7 mouse cellular contexts compared by ENCODE assay signal in genomic region chr11:103361396-103362053, GRCm38 (mm10). TPM values are rescaled to one million over a fixed set of nuclear protein-coding genes. Genes with fewer than 3 reads are reported as not detected.
DNase-seq lines count a peak whose midpoint lies in the region; ATAC-seq and TF ChIP-seq lines count a peak whose summit lies in the region.

No protein-coding gene starts in this region.

- no peak for TF ChIP-seq POLR2A in ES-Bruce4 (IDR thresholded peaks at IDR 0.05; ENCODE audit: insufficient read depth, low read length)

- peak overlapping the region; percentile 68 for H3K4me3 ChIP-seq in ES-Bruce4 (ENCODE audit: low read depth, low read length)
- peak overlapping the region; percentile 5; the same call in 1 of the 2 replicates for H3K4me3 ChIP-seq in hindbrain, embryonic 14.5 days (replicated peaks; ENCODE audit: low read length)
- H3K4me3 ChIP-seq in liver, embryonic 14.5 days (ENCODE audit: insufficient read depth in 1 of 2, low read depth in 2 of 2, low read length in 2 of 2) = peak overlapping the region; percentile 10 to 25; a peak in 1 of 4 replicates
- no peak overlapping the region for H3K4me3 ChIP-seq in neural tube, embryonic 12.5 days

- peak; percentile 86 for DNase-seq in ZHBTc4 (ENCODE audit: low read depth, low spot score)
- DNase-seq in hindbrain, embryonic 14.5 days (ENCODE audit: low spot score) = no peak
- DNase-seq in liver, embryonic 14.5 days (ENCODE audit: low read depth in 3 of 3, low spot score in 3 of 3) = no peak
- no peak for DNase-seq in gastrocnemius, postnatal 10 days

- TF ChIP-seq EP300 in ES-Bruce4 (IDR thresholded peaks at IDR 0.05; ENCODE audit: insufficient read depth, low read depth, low read length) = no peak
- TF ChIP-seq EP300 in liver, embryonic 14.5 days (IDR thresholded peaks at IDR 0.05; ENCODE audit: low read depth) = no peak

- H3K36me3 ChIP-seq in ES-Bruce4 (ENCODE audit: control insufficient read depth, insufficient read depth, low read length, poor library complexity, severe bottlenecking) = peaks cover 3% of the 10 kb centered on the region
- peaks cover 5% of the 10 kb centered on the region for H3K36me3 ChIP-seq in hindbrain, embryonic 14.5 days (replicated peaks; ENCODE audit: control insufficient read depth, insufficient read depth)
- no peaks in the 10 kb centered on the region for H3K36me3 ChIP-seq in liver, embryonic 14.5 days (replicated peaks; ENCODE audit: control insufficient read depth, insufficient read depth, low read depth)
- peaks cover 1% of the 10 kb centered on the region; the same call in 1 of the 2 replicates for H3K36me3 ChIP-seq in neural tube, embryonic 12.5 days

- H3K4me1 ChIP-seq in ES-Bruce4 (ENCODE audit: control insufficient read depth, insufficient read depth, low read length) = peaks cover 2% of the 10 kb centered on the region
- H3K4me1 ChIP-seq in hindbrain, embryonic 14.5 days (replicated peaks; ENCODE audit: control insufficient read depth, insufficient read depth, low read length) = peaks cover 21% of the 10 kb centered on the region
- peaks cover 0 to 4% of the 10 kb centered on the region in 2 experiments; a peak in 1 of 4 replicates for H3K4me1 ChIP-seq in liver, embryonic 14.5 days (replicated peaks; ENCODE audit: control insufficient read depth in 2 of 2, insufficient read depth in 2 of 2, low read length in 1 of 2)
- peaks cover 35% of the 10 kb centered on the region for H3K4me1 ChIP-seq in neural tube, embryonic 12.5 days

- no peaks in the 10 kb centered on the region for H3K27me3 ChIP-seq in ES-Bruce4 (ENCODE audit: control insufficient read depth, insufficient read depth, low read length, poor library complexity, severe bottlenecking)
- H3K27me3 ChIP-seq in hindbrain, embryonic 14.5 days (ENCODE audit: control insufficient read depth, insufficient read depth, low read length) = peaks cover 64% of the 10 kb centered on the region
- peaks cover 53% of the 10 kb centered on the region for H3K27me3 ChIP-seq in liver, embryonic 14.5 days (ENCODE audit: control insufficient read depth, insufficient read depth, low read length)
- H3K27me3 ChIP-seq in neural tube, embryonic 12.5 days (replicated peaks) = peaks cover 83% of the 10 kb centered on the region

- TF ChIP-seq CTCF in ES-Bruce4 (IDR thresholded peaks at IDR 0.05; ENCODE audit: low read depth, low read length) = no peak
- TF ChIP-seq CTCF in liver, embryonic 14.5 days (IDR thresholded peaks at IDR 0.05; ENCODE audit: low read depth) = no peak

- H3K9me3 ChIP-seq in ES-Bruce4 (replicated peaks; ENCODE audit: control insufficient read depth, insufficient read depth, low read length, poor library complexity, severe bottlenecking) = no peaks in the 10 kb centered on the region
- no peaks in the 10 kb centered on the region for H3K9me3 ChIP-seq in hindbrain, embryonic 14.5 days (ENCODE audit: control insufficient read depth, low read length)
- H3K9me3 ChIP-seq in liver, embryonic 14.5 days (ENCODE audit: control insufficient read depth, low read length) = no peaks in the 10 kb centered on the region
- no peaks in the 10 kb centered on the region for H3K9me3 ChIP-seq in neural tube, embryonic 12.5 days

- 2% methylated on average over 25 of the region's 25 CpGs for WGBS in hindbrain, embryonic 14.5 days
- WGBS in liver, embryonic 14.5 days (ENCODE audit: insufficient replicate concordance) = 5% methylated on average over 25 of the region's 25 CpGs
- 2% methylated on average over 25 of the region's 25 CpGs for WGBS in neural tube, embryonic 12.5 days

- no peak for ATAC-seq in hindbrain, embryonic 14.5 days (ENCODE audit: low FRiP score)
- ATAC-seq in liver, embryonic 14.5 days (ENCODE audit: insufficient read depth) = no peak
- ATAC-seq in neural tube, embryonic 12.5 days (ENCODE audit: low FRiP score, low read depth) = no peak
- ATAC-seq in cerebellum, adult (ENCODE audit: insufficient number of reproducible peaks, low FRiP score, low TSS enrichment) = no peak

- H3K27ac ChIP-seq in ES-Bruce4 (ENCODE audit: insufficient read depth, low read length) = no peak overlapping the region
- H3K27ac ChIP-seq in hindbrain, embryonic 14.5 days = no peak overlapping the region
- no peak overlapping the region for H3K27ac ChIP-seq in liver, embryonic 14.5 days
- H3K27ac ChIP-seq in neural tube, embryonic 12.5 days = no peak overlapping the region

- H3K9ac ChIP-seq in ES-Bruce4 (ENCODE audit: low read depth, poor library complexity, severe bottlenecking) = peak overlapping the region; percentile 87
- no peak overlapping the region for H3K9ac ChIP-seq in hindbrain, embryonic 14.5 days
- no peak overlapping the region for H3K9ac ChIP-seq in liver, embryonic 14.5 days (replicated peaks)
- H3K9ac ChIP-seq in neural tube, embryonic 12.5 days = no peak overlapping the region

- peak overlapping the region; percentile 58; the same call in 1 of the 2 replicates for H3K4me2 ChIP-seq in hindbrain, embryonic 14.5 days (replicated peaks)
- H3K4me2 ChIP-seq in liver, embryonic 14.5 days (ENCODE audit: low read depth) = peak overlapping the region; percentile 58
- peak overlapping the region; percentile 87 for H3K4me2 ChIP-seq in neural tube, embryonic 12.5 days (replicated peaks)

RNA-seq across cellular contexts. Expression of gene Arhgap27, which starts 2.0 kb away (rescaled TPM):
- polyA plus RNA-seq in ES-Bruce4 (2011; ENCODE audit: insufficient read depth, insufficient read length, low read depth, missing spikeins) = 8.5 and 9.8 TPM in 2 replicates
- 3.9 and 5.4 TPM in 2 replicates for polyA plus RNA-seq in hindbrain, embryonic 14.5 days (2014; fragmentation: Nextera tagmentation; extraction: Ambion mirVana)
- 2.6 TPM in 2 replicates for polyA plus RNA-seq in liver, embryonic 14.5 days (2012; rRNA removed)
- polyA plus RNA-seq in liver, embryonic 14.5 days (2014; fragmentation: Nextera tagmentation; extraction: Ambion mirVana) = 1.4 and 1.5 TPM in 2 replicates
- 5.4 and 6.4 TPM in 2 replicates for polyA plus RNA-seq in neural tube, embryonic 12.5 days (2016; fragmentation: Nextera tagmentation; extraction: Ambion mirVana)
- total RNA-seq in gastrocnemius, postnatal 10 days (2021) = 10 to 100 TPM in 1 of 2 experiments, 1 to 10 TPM in 1; 9.7 to 12.6 TPM

RNA-seq across cellular contexts. Expression of gene Plekhm1, which starts 51.0 kb away (rescaled TPM):
- polyA plus RNA-seq in ES-Bruce4 (2011; ENCODE audit: insufficient read depth, insufficient read length, low read depth, missing spikeins) = 20.8 and 22.0 TPM in 2 replicates
- polyA plus RNA-seq in hindbrain, embryonic 14.5 days (2014; fragmentation: Nextera tagmentation; extraction: Ambion mirVana) = 9.2 and 10.3 TPM in 2 replicates
- 3.7 TPM in 2 replicates for polyA plus RNA-seq in liver, embryonic 14.5 days (2012; rRNA removed)
- 3.3 and 3.9 TPM in 2 replicates for polyA plus RNA-seq in liver, embryonic 14.5 days (2014; fragmentation: Nextera tagmentation; extraction: Ambion mirVana)
- 9.8 and 10.3 TPM in 2 replicates for polyA plus RNA-seq in neural tube, embryonic 12.5 days (2016; fragmentation: Nextera tagmentation; extraction: Ambion mirVana)
- total RNA-seq in gastrocnemius, postnatal 10 days (2021) = 10 to 100 TPM in 1 of 2 experiments, 1 to 10 TPM in 1; 8.2 to 10.3 TPM
